7 mouse cellular contexts compared by ENCODE assay signal in the genomic region with DNA sequence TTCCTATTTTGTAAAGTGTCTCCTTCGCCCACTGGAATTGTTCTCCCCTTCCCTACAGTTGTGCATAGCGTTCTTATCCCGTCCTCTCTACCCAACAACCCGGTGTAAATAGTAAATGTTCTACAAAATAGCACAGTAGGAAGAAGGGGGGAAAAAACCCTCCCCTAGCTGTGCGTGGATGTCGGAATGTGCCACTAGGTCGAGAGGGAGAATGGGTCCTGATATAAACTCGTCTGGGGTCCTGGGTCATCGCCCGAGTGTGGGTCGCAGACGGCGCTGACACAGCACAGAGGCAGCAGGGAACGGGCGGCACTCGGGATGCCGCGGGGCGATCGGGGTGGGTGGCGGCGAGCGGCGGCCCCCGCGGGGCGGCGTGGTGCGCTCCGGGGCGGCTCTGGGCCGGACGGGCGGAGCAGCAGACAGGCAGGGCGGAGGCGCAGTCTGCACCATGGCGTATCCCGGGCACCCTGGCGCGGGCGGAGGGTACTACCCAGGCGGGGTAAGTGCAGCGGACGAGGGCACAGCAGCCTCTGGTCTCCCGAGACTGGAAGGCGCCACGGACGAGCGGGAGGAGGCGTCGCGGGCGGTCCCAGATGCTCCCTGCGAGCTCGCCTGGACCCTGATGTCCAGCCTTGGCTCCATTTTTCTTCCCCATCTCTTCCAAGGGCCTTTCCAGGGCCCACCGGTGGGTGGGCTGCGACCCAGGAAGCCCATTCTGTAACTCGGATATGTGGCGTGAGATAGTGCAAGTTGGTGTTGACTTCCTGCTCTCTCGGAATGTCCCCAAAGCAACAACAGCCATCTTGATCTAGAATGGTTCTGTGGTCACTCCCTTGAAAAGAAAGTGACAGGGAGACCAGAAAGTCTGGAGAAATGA. TPM values are rescaled to one million over a fixed set of nuclear protein-coding genes. Genes with fewer than 3 reads are reported as not detected.
DNase-seq lines count a peak whose midpoint lies in the region; ATAC-seq and TF ChIP-seq lines count a peak whose summit lies in the region.

No protein-coding gene starts in this region.

- WGBS in intestine, postnatal 0 days, result under 1% methylated on average over 51 of the region's 60 CpGs
- under 1% methylated on average over 60 of the region's 60 CpGs for WGBS in limb, embryonic 12.5 days
- WGBS in midbrain, embryonic 14.5 days, result 1% methylated on average over 59 of the region's 60 CpGs

- peak overlapping the region; percentile 80 for H3K4me2 ChIP-seq in intestine, postnatal 0 days (replicated peaks; ENCODE audit: low read depth)
- H3K4me2 ChIP-seq in limb, embryonic 12.5 days, result peak overlapping the region; percentile 71
- H3K4me2 ChIP-seq in midbrain, embryonic 14.5 days (ENCODE audit: low read length), result peak overlapping the region; percentile 68

- DNase-seq in adrenal gland, postnatal 14 days, result peak; percentile 96
- DNase-seq in embryo, embryonic 9.5 days (ENCODE audit: extremely low spot score), result peak; percentile 85
- DNase-seq in midbrain, embryonic 14.5 days, result peak; percentile 78
- DNase-seq in spleen, adult 18-20 months, result peak; percentile 79 to 80

- peak overlapping the region; percentile 96 for H3K27ac ChIP-seq in intestine, postnatal 0 days (ENCODE audit: low read depth, low read length)
- peak overlapping the region; percentile 83 for H3K27ac ChIP-seq in limb, embryonic 12.5 days
- H3K27ac ChIP-seq in midbrain, embryonic 14.5 days (replicated peaks; ENCODE audit: low read depth, low read length), result peak overlapping the region; percentile 83

- peak; percentile 50; the same call in 1 of the 2 replicates for TF ChIP-seq CTCF in intestine, postnatal 0 days (IDR thresholded peaks at IDR 0.05; ENCODE audit: low read depth)

- no peaks in the 10 kb centered on the region for H3K9me3 ChIP-seq in intestine, postnatal 0 days (ENCODE audit: control insufficient read depth)
- H3K9me3 ChIP-seq in limb, embryonic 12.5 days, result no peaks in the 10 kb centered on the region
- no peaks in the 10 kb centered on the region for H3K9me3 ChIP-seq in midbrain, embryonic 14.5 days (ENCODE audit: control insufficient read depth, low read length)

- H3K27me3 ChIP-seq in intestine, postnatal 0 days (replicated peaks; ENCODE audit: control insufficient read depth, insufficient read depth, low read length), result no peaks in the 10 kb centered on the region
- no peaks in the 10 kb centered on the region for H3K27me3 ChIP-seq in limb, embryonic 12.5 days
- H3K27me3 ChIP-seq in midbrain, embryonic 14.5 days (ENCODE audit: control insufficient read depth, insufficient read depth, low read length), result no peaks in the 10 kb centered on the region

- peaks cover 21% of the 10 kb centered on the region for H3K36me3 ChIP-seq in intestine, postnatal 0 days (ENCODE audit: control insufficient read depth, insufficient read depth)
- H3K36me3 ChIP-seq in limb, embryonic 12.5 days, result peaks cover 20% of the 10 kb centered on the region
- peaks cover 16% of the 10 kb centered on the region for H3K36me3 ChIP-seq in midbrain, embryonic 14.5 days (ENCODE audit: control insufficient read depth, insufficient read depth, low read length)

- no peaks in the 10 kb centered on the region for H3K4me1 ChIP-seq in intestine, postnatal 0 days (replicated peaks; ENCODE audit: control insufficient read depth, insufficient read depth, low read length)
- H3K4me1 ChIP-seq in limb, embryonic 12.5 days (replicated peaks), result peaks cover 14% of the 10 kb centered on the region
- peaks cover 8% of the 10 kb centered on the region for H3K4me1 ChIP-seq in midbrain, embryonic 14.5 days (ENCODE audit: control insufficient read depth, insufficient read depth, low read length)

- peak overlapping the region; percentile 87 for H3K4me3 ChIP-seq in intestine, postnatal 0 days (ENCODE audit: low read depth, low read length)
- H3K4me3 ChIP-seq in limb, embryonic 12.5 days (replicated peaks), result peak overlapping the region; percentile 76
- H3K4me3 ChIP-seq in midbrain, embryonic 14.5 days (replicated peaks; ENCODE audit: low read depth, low read length), result peak overlapping the region; percentile 77

- H3K9ac ChIP-seq in intestine, postnatal 0 days (ENCODE audit: low read depth, low read length), result peak overlapping the region; percentile 91
- peak overlapping the region; percentile 88 for H3K9ac ChIP-seq in limb, embryonic 12.5 days (replicated peaks)
- peak overlapping the region; percentile 85 for H3K9ac ChIP-seq in midbrain, embryonic 14.5 days (replicated peaks; ENCODE audit: low read length)

- ATAC-seq in granulocyte monocyte progenitor cell, adult 5-6 weeks (replicated peaks; ENCODE audit: poor library complexity, severe bottlenecking), result peak; percentile 93
- ATAC-seq in intestine, postnatal 0 days, result peak; percentile 96
- peak; percentile 96 for ATAC-seq in limb, embryonic 12.5 days (ENCODE audit: insufficient number of reproducible peaks, insufficient read depth, low FRiP score, low TSS enrichment, low read depth)
- ATAC-seq in midbrain, embryonic 14.5 days (ENCODE audit: low FRiP score, low TSS enrichment), result peak; percentile 96

RNA-seq across cellular contexts. Expression of gene Sri, which starts 10.5 kb away (rescaled TPM):
- 93.5 and 125 TPM in 2 replicates for total RNA-seq in adrenal gland, postnatal 14 days (2021)
- 120 and 174 TPM in 2 replicates for total RNA-seq in granulocyte monocyte progenitor cell, adult 5-6 weeks (2014; fragmentation: Nextera tagmentation)
- 124 and 125 TPM in 2 replicates for total RNA-seq in granulocyte monocyte progenitor cell, adult 5-6 weeks (2017)
- polyA plus RNA-seq in intestine, postnatal 0 days (2015; fragmentation: Nextera tagmentation; extraction: Ambion mirVana), result 322 and 324 TPM in 2 replicates
- polyA plus RNA-seq in limb, embryonic 12.5 days (2016; fragmentation: Nextera tagmentation; extraction: Ambion mirVana), result 224 and 232 TPM in 2 replicates
- 139 and 148 TPM in 2 replicates for polyA plus RNA-seq in midbrain, embryonic 14.5 days (2014; fragmentation: Nextera tagmentation; extraction: Ambion mirVana)

Comparison
In these comparisons a context has a peak if more than half of its experiments do, and no peak if none do; other contexts are left out.
1. Peak in every context shown above with its lines: DNase-seq, ATAC-seq, H3K4me3 ChIP-seq and H3K27ac ChIP-seq.